Mouse (Mus musculus) spleen, embryonic (tissue): Measurements from ENCODE around the gene Omt2a.
"Not testable (repeated sequence)": the region's sequence is repeated elsewhere in the genome, so short reads cannot be mapped to it uniquely, and the experiment has no call there.

Experiments used
- CTCF ChIA-PET: fragments of 350-600 bp; sonication (Branson Sonifier 250); formaldehyde crosslinking; loops from one replicate; lab custom pipeline; 2022; lab: Charles Lee

Gene Omt2a

GRCm38 (mm10) chr9:78298232-78298631 lies 16.4 kb downstream of the Omt2a start:
- CTCF ChIA-PET, result no interaction called here

- CTCF ChIA-PET, result not testable (repeated sequence)
These were observed 18.5 kb downstream of the Omt2a start for GRCm38 (mm10) chr9:78296089-78296488.

GRCm38 (mm10) chr9:78294781-78295180 lies 19.8 kb downstream of the Omt2a start:
- CTCF ChIA-PET, result not testable (repeated sequence)

- CTCF ChIA-PET, result not testable (repeated sequence)
These were observed 20.9 kb downstream of the Omt2a start for GRCm38 (mm10) chr9:78293683-78294082.

GRCm38 (mm10) chr9:78292462-78292861 lies 22.1 kb downstream of the Omt2a start:
- CTCF ChIA-PET, result not testable (repeated sequence)

- CTCF ChIA-PET, result not testable (repeated sequence)
These were observed 24.9 kb downstream of the Omt2a start, which contains the start of gene Gm10639 for GRCm38 (mm10) chr9:78289723-78290122. Gene Gm10639, plus strand, starts transcription at chr9:78289923.

- CTCF ChIA-PET, result not testable (repeated sequence)
These were observed 25.5 kb downstream of the Omt2a start for GRCm38 (mm10) chr9:78289063-78289462.

- CTCF ChIA-PET, result not testable (repeated sequence)
These were observed 32.4 kb downstream of the Omt2a start for GRCm38 (mm10) chr9:78282002-78282711.

GRCm38 (mm10) chr9:78270945-78271344 lies 43.7 kb downstream of the Omt2a start:
- CTCF ChIA-PET, result not testable (repeated sequence)
